Mouse (Mus musculus) midbrain, postnatal 0 days (tissue): ENCODE measurements around the gene Cmtm1. TPM values are rescaled to one million over a fixed set of nuclear protein-coding genes. Genes with fewer than 3 reads are reported as not detected.
"Not testable (repeated sequence)": the region's sequence is repeated elsewhere in the genome, so short reads cannot be mapped to it uniquely, and the experiment has no call there.

ENCODE experiments used
- ATAC-seq: fragments of 200-750 bp; cut with Nextera tagmentation; 2 replicates; pipeline ENCODE4 v1.8.0; 2017; ENCODE audit warnings: moderate number of reproducible peaks, mild to moderate bottlenecking, moderate TSS enrichment, moderate library complexity; ENCODE audit not compliant: low FRiP score
- DNase-seq: peaks from one replicate; pipeline ENCODE4 v3.0.0-alpha.2; 2015; ENCODE audit warnings: low spot score
- H3K27ac ChIP-seq: fragments of 300-500 bp; sonication (generic); 2 replicates; pipeline ENCODE4 v1.5.1; 2014; ENCODE audit warnings: low read depth, mild to moderate bottlenecking, low read length, mixed read lengths
- H3K27me3 ChIP-seq: fragments of 300-500 bp; sonication (generic); 2 replicates; pipeline ENCODE4 v1.6.1; 2014; ENCODE audit warnings: low read length, control low read depth, mixed read lengths; ENCODE audit not compliant: insufficient read depth
- H3K36me3 ChIP-seq: fragments of 300-500 bp; sonication (generic); 2 replicates; pipeline ENCODE4 v1.6.1; 2014; ENCODE audit warnings: low read length, control low read depth, mixed read lengths; ENCODE audit not compliant: insufficient read depth
- H3K4me1 ChIP-seq: fragments of 300-500 bp; sonication (generic); 2 replicates; pipeline ENCODE4 v1.6.1; 2014; ENCODE audit warnings: mild to moderate bottlenecking, control low read depth, antibody characterized with exemption, low read length, mixed read lengths; ENCODE audit not compliant: insufficient read depth
- H3K4me2 ChIP-seq: fragments of 300-500 bp; sonication (generic); 2 replicates; pipeline ENCODE4 v1.6.1; 2014; ENCODE audit warnings: low read depth, mild to moderate bottlenecking, low read length, mixed read lengths; ENCODE audit not compliant: poor library complexity, severe bottlenecking
- H3K4me3 ChIP-seq: fragments of 300-500 bp; sonication (generic); 2 replicates; pipeline ENCODE4 v1.5.1; 2014; ENCODE audit warnings: low read depth, mild to moderate bottlenecking, low read length, moderate library complexity
- H3K9ac ChIP-seq: fragments of 300-500 bp; sonication (generic); replicated peaks from 2 replicates; pipeline ENCODE4 v1.6.1; 2014; ENCODE audit warnings: mild to moderate bottlenecking, low read length, moderate library complexity, mixed read lengths; ENCODE audit not compliant: poor library complexity, severe bottlenecking
- H3K9me3 ChIP-seq: fragments of 300-500 bp; sonication (generic); 2 replicates; pipeline ENCODE4 v1.6.1; 2016; ENCODE audit warnings: low read length, control low read depth
- CTCF ChIP-seq: IDR thresholded peaks from 2 replicates; pipeline ENCODE4 v1.5.1; 2016; ENCODE audit warnings: antibody characterized with exemption, mild to moderate bottlenecking
- WGBS: fragments of 180-500 bp; shearing (Covaris S2); extraction: QIAGEN DNeasy Blood & Tissue Kit; methylation state at CpG from one replicate; pipeline ENCODE4 v1.1.7; 2014; 5-methylcytosine and 5-hydroxymethylcytosine counted together
- polyA plus RNA-seq: library from polyadenylated mRNA; unstranded; fragments of >200 nt; fragmentation: Nextera tagmentation; extraction: Ambion mirVana; gene quantifications from 2 replicates; pipeline ENCODE4 v1.2.1, GENCODE M21; 2015
- total RNA-seq: library from RNA; depleted of rRNA; stranded (reverse); fragments of >200 nt; gene quantifications from 2 replicates; pipeline ENCODE4 v1.2.3, GENCODE M21; 2014

Gene Cmtm1
- total and polyA plus RNA-seq, 2 experiments from 2014 or later, result not detected

- H3K9me3 ChIP-seq, result no peaks in the 10 kb centered on the region
- H3K4me2 ChIP-seq, result no peak overlapping the region
- ATAC-seq (no peak), DNase-seq (no peak)
- H3K36me3 ChIP-seq, result no peaks in the 10 kb centered on the region
- 87% methylated on average over 11 of the region's 11 CpGs for WGBS
- no peak overlapping the region for H3K9ac ChIP-seq
- H3K27ac ChIP-seq, result no peak overlapping the region
- no peak overlapping the region for H3K4me3 ChIP-seq
- no peak for TF ChIP-seq CTCF
- H3K27me3 ChIP-seq, result no peaks in the 10 kb centered on the region
- no peaks in the 10 kb centered on the region for H3K4me1 ChIP-seq
These were observed 5.0 kb downstream of the Cmtm1 start for GRCm38 (mm10) chr8:104304962-104305361.

- not testable (repeated sequence) for H3K4me3 ChIP-seq, H3K27ac ChIP-seq, H3K27me3 ChIP-seq, H3K9ac ChIP-seq, H3K4me2 ChIP-seq, DNase-seq, H3K36me3 ChIP-seq, H3K9me3 ChIP-seq, H3K4me1 ChIP-seq, ATAC-seq
- WGBS, result 94% methylated on average over 4 of the region's 4 CpGs
These were observed 7.4 kb downstream of the Cmtm1 start for GRCm38 (mm10) chr8:104302536-104302935.

GRCm38 (mm10) chr8:104301577-104301976 lies 8.4 kb downstream of the Cmtm1 start:
- not testable (repeated sequence) for H3K4me1 ChIP-seq, H3K27me3 ChIP-seq, H3K9me3 ChIP-seq, H3K9ac ChIP-seq, H3K27ac ChIP-seq, H3K36me3 ChIP-seq, H3K4me2 ChIP-seq, ATAC-seq, H3K4me3 ChIP-seq
- peak; percentile 48 for DNase-seq
- WGBS, result 10% methylated on average over 3 of the region's 3 CpGs

DNA sequence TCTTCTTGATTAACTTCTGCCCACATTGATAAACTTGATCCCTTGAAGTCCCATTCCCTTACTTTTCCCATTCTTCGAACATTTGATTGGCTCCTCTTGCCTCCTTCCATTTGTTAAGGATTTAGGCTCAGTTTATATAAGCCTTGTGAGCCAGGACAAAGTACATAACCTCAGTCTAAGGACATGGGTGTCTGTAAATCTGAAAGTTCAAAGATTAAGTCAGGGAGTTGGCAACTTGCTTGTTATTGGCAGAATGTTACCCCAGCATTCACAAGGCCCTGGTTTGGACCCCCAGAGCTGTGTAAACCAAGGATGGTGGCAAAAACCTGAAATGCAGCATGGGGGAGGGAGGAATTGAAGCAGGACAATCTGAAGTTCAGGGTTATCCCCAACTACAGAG lies 15.5 kb downstream of the Cmtm1 start:
- H3K4me1 ChIP-seq, result no peaks in the 10 kb centered on the region
- H3K9ac ChIP-seq, result no peak overlapping the region
- H3K4me3 ChIP-seq, result no peak overlapping the region
- WGBS, result 81% methylated on average over 1 of the region's 1 CpGs
- no peaks in the 10 kb centered on the region for H3K9me3 ChIP-seq
- no peaks in the 10 kb centered on the region for H3K36me3 ChIP-seq
- no peak overlapping the region for H3K27ac ChIP-seq
- DNase-seq, result no peak
- H3K27me3 ChIP-seq, result no peaks in the 10 kb centered on the region
- H3K4me2 ChIP-seq, result no peak overlapping the region
- no peak for ATAC-seq
- no peak for TF ChIP-seq CTCF

- 92% methylated on average over 12 of the region's 12 CpGs for WGBS
These were observed 16.9 kb downstream of the Cmtm1 start, which contains the start of gene Cmtm2a for GRCm38 (mm10) chr8:104293081-104293480. Gene Cmtm2a (minus strand): TSS chr8:104293181.

GRCm38 (mm10) chr8:104268937-104269440 lies 41.0 kb downstream of the Cmtm1 start:
- H3K4me3 ChIP-seq, result no peak overlapping the region
- no peak overlapping the region for H3K4me2 ChIP-seq
- H3K9ac ChIP-seq, result no peak overlapping the region
- DNase-seq (no peak), ATAC-seq (no peak)
- no peaks in the 10 kb centered on the region for H3K9me3 ChIP-seq
- WGBS, result 83% methylated on average over 6 of the region's 6 CpGs
- no peaks in the 10 kb centered on the region for H3K4me1 ChIP-seq
- H3K27ac ChIP-seq, result no peak overlapping the region
- TF ChIP-seq CTCF, result no peak
- no peaks in the 10 kb centered on the region for H3K36me3 ChIP-seq
- no peaks in the 10 kb centered on the region for H3K27me3 ChIP-seq

More at GRCm38 (mm10) chr8:104293081-104293480, 16.9 kb downstream of the Cmtm1 start, which contains the start of gene Cmtm2a:
- not testable (repeated sequence) for H3K27ac ChIP-seq, H3K4me3 ChIP-seq, H3K9me3 ChIP-seq, DNase-seq, H3K9ac ChIP-seq, H3K36me3 ChIP-seq, H3K4me1 ChIP-seq, ATAC-seq, H3K4me2 ChIP-seq, H3K27me3 ChIP-seq
